Mouse (Mus musculus) frontal cortex, adult (tissue): ENCODE results near the gene Taar6.

Source experiments
- ATAC-seq: cut with Nextera tagmentation; 2 replicates; pipeline ENCODE4 v1.9.2; 2017; ENCODE audit warnings: mild to moderate bottlenecking, moderate library complexity, mixed read lengths; ENCODE audit not compliant: low TSS enrichment

Taar6 gene

DNA sequence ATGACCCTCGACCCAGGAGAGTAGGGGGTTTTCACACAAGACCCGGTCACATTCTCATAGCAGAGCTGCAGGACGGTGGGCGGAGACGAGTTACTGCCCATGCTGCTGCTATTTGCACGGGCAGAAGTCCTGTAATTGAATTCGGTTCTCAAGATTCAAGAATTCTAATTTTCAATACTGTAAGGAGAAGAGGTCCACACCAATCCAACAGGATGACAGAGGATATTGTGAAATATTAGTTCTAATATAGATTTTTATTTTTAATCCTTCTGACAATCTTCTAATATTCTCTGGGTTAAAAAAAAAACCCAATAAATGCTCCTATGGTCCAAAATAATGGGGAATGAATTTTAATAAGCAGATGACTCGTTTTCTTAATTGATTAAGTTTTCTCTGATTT is at the start of gene Taar6:
Taar6 (minus strand) TSS at position 101 of the 400 bp plus-strand sequence.
- no peak for ATAC-seq

GRCm38 (mm10) chr10:24031347-24031746 is 45.9 kb upstream of the Taar6 start:
- ATAC-seq: no peak

GRCm38 (mm10) chr10:24026922-24027321 is 41.5 kb upstream of the Taar6 start, which contains the start of gene Taar7d:
TSS of gene Taar7d (plus strand) at chr10:24027222.
- no peak for ATAC-seq

DNA sequence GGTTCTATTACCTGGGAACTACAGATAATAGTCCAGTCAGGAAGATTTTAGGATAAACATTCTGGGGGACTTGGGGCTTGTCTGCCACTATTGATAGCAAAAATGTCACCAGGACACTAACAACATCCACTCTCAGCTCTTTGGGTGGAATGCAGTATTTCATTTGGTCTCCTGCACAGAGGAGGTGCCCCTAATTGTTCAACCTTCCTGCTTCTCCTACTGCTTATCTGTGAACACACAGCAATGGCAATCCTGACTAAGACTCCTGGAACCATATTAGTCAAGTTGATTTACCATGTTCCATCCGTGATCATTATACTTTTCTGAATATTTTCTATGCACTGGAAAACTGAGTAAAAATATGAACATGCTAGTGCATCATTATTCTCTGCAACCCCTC is 22.7 kb upstream of the Taar6 start:
- ATAC-seq: no peak

- no peak for ATAC-seq
Observed at GRCm38 (mm10) chr10:24007034-24007433, 21.6 kb upstream of the Taar6 start.

DNA sequence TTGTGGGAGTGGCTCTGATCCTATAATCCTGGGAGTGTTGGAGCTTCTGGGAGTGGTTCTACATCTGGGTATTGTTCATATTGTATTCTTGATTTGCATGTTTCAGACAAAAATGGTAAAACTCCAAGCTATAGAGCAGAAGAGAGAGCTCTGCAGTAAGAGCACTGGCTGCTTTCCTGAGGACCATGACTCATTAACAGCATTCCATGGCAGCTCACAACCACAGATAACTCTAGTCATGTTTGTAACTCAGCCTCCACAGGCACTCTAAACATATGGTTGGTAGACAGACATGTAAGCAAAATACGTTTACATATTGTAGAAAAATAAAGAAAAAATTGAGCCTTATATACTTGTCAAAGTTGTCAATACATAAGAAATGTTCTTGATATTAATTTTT is 21.0 kb upstream of the Taar6 start:
- ATAC-seq: no peak; the same call in 1 of the 2 replicates

- no peak for ATAC-seq
Observed at GRCm38 (mm10) chr10:23999639-24000038, 14.2 kb upstream of the Taar6 start, which contains the start of gene Taar7b. TSS of gene Taar7b (plus strand) at chr10:23999939.

DNA sequence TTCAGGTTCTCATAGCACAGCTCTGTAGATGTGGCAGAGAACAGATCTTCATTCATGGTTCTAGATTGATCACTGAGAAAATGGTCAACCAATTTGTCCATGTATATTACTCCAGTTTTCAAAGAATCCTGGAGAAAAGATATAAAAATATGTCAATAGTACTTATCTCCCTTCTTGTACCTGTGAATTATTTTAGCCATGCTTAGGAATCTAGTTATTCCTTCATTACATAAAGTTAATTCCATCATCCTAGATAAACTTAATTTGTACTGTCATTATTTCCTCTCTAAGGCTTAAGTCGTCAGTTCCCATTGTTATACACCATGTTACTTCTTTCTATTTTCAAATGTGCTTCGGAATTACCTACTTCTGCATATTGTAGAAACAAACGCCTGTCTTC is 7.9 kb upstream of the Taar6 start, which contains the start of gene Taar7a:
Taar7a (minus strand) TSS at position 101 of the 400 bp plus-strand sequence.
- ATAC-seq: no peak

DNA sequence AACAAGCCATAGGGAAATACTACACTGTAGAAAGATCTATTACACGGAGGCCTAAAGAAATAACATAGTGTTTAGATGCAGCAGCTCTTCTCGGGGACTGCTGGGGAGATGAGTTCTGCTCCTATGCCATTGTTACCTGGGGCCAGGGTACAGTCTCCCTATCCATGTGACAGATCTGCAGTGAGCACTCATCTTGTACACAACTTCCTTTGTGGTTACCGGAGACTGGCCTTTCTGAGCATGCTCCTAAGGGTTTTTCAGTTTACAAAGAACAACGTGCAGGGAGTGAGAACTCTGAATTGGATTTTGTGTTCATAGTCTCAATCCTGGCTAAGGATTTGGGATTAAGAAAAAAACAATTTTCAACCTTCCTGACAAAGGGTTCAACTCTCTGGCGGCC is 973 bp upstream of the Taar6 start:
- no peak for ATAC-seq

DNA sequence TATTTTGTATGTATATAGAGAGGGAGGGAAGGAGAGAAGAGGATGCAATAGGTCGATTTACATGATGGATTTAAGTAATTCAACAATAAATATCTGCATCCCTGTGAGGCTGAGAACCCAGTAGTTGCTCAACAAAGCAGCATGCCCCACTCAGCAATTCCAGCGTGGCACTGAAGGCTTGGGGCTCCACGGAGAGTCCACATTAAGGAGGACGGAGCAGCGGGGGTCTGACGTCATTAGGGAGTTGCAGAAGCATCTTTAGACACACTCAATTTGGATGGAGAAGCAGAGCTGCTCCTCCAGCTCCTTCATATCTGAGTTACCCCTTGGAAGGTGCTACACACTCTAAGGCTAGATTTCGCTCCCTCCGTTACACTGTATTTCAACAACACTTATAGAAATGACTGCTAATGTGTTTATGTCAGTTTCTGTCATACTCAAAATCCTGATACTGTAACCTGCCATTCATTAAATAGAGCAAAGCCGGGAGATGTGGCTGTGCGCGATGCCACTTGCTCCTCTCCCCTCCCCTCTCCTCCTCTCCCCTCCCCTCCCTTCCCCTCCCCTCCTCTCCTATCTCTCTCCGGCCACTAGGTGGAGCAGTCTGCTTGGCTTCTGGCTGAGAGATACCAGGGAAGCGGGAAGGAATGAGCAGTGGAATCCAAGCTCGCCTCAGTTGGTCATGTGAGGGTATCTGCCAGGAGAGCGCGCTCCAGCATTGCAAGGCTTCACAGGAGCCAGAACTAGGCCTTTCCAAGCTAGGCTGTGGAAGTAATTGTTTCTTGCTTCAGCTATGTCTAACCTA is 6.3 kb downstream of the Taar6 start:
- peak; percentile 99 for ATAC-seq

DNA sequence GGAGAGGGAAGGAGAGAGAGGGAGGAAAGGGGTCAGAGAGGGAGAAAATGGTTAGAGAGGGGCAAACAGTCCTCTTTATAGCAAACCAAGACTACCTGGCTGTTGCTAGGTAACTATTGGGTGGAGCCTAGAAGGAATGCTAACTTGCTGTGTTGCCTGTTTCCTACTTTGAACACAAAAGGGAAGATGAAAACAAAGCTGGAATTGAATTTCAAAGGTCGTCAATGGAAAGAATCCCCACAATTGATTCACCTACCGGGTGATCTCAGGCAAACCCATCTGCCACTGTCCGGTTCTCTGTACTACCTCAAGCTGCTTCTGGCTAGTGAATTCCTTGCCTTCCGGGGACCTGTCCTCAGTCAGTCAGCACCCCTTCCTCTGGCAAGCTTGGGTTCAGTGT is 7.5 kb downstream of the Taar6 start:
- no peak for ATAC-seq

- no peak for ATAC-seq
Observed at GRCm38 (mm10) chr10:23971256-23971655, 14.2 kb downstream of the Taar6 start.

DNA sequence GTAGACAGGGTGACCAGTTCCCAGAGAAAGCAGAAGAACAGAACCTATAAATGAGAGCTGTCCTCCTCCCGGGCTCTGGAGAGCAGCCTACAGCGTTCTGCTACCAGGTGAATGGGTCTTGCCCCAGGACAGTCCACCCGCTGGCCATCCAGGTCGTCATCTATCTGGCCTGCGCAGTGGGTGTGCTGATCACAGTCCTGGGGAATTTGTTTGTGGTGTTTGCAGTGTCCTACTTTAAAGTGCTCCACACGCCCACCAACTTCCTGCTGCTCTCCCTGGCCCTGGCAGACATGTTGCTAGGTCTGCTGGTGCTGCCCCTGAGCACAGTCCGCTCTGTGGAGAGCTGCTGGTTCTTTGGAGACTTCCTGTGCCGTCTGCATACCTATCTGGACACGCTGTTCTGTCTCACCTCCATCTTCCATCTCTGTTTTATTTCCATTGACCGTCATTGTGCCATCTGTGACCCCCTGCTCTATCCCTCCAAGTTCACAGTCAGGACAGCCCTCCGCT is 14.7 kb downstream of the Taar6 start, which contains the start of gene Taar5:
Taar5 (plus strand) TSS at position 51 of the 510 bp plus-strand sequence.
- no peak for ATAC-seq

- ATAC-seq: no peak
Observed at GRCm38 (mm10) chr10:23964921-23965610, 20.4 kb downstream of the Taar6 start.

DNA sequence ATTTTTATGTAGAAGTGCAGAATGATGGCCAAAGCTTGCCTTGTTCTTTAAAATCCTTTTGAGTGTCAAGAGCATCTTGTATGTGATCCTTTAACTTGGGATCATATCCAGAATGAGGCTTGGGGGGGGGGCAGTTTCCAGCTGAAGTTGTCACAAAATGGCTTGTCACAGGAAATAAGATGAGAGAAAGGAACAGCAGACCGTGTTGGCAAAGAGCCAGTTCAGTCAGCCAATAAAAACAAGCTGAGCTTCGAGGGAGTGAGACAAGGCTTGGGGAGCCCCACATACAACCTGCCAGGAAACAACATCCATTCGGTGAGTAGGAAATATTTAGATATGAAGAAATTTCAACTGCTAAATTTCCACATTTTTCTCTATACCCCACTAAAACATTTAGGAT is 22.0 kb downstream of the Taar6 start:
- no peak for ATAC-seq

- ATAC-seq: no peak
Observed at GRCm38 (mm10) chr10:23960444-23960915, 25.0 kb downstream of the Taar6 start, which contains the start of gene Taar4. TSS of gene Taar4 (plus strand) at chr10:23960494.

GRCm38 (mm10) chr10:23959071-23959470 is 26.4 kb downstream of the Taar6 start:
- ATAC-seq: no peak

GRCm38 (mm10) chr10:23951714-23952113 is 33.7 kb downstream of the Taar6 start:
- ATAC-seq: no peak

GRCm38 (mm10) chr10:23949508-23950005 is 35.9 kb downstream of the Taar6 start, which contains the start of gene Taar3:
TSS of gene Taar3 (plus strand) at chr10:23949558.
- ATAC-seq: peak; percentile 65; the same call in 1 of the 2 replicates

DNA sequence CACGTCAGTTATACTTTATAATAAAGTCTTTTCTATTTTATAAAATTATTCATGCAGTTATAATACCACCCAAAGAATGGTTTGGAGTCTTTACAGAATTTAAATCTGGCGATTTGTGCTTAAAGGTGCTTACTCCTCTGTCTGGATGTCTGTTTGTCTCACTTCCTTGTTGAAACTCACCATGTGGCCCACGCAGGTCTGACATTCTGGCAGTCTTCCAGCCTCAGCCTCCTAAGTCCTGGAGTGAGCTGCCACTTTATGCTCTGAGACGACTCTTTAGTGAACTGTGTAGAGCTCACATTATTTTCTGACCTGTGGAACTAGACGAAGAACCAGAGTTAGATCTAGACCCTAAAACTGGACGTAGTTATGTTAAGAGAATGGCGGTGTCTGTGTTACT is 37.4 kb downstream of the Taar6 start:
- ATAC-seq: no peak

- no peak for ATAC-seq
Observed at GRCm38 (mm10) chr10:23942465-23942864, 43.0 kb downstream of the Taar6 start.

DNA sequence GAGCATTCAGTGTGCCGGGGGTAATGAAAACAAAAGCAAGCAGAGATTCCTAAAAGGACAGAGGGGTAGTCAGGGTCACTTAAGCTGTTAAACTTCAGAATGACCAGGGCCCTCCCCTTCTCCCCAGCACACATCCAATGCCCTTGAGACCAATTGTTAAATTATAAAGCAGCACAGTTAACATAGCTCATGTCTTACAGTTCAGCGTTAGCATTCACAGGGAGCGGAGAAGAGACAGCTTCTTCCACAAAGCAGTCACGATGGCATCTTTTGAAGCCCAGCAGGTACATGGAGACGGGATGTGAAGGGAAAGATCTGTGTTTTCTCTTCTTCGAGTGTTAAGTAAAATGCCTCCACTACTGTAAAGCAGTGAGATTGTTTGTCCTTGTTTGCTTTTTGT is 47.1 kb downstream of the Taar6 start, which contains the start of gene Taar2:
Taar2 (plus strand) TSS at position 261 of the 400 bp plus-strand sequence.
- ATAC-seq: no peak
